Mouse (Mus musculus): ENCODE data around the gene Cdc37l1. TPM values are rescaled to one million over a fixed set of nuclear protein-coding genes. Genes with fewer than 3 reads are reported as not detected.

Gene Cdc37l1
- polyA plus RNA-seq, 1 experiment from 2014 or later = 33.8 TPM

- 85% methylated on average over 4 of the region's 4 CpGs for WGBS
- no peak for DNase-seq (ENCODE audit: low spot score)
These were observed 50.1 kb downstream of the Cdc37l1 start for GRCm38 (mm10) chr19:29040206-29040605.

DNA sequence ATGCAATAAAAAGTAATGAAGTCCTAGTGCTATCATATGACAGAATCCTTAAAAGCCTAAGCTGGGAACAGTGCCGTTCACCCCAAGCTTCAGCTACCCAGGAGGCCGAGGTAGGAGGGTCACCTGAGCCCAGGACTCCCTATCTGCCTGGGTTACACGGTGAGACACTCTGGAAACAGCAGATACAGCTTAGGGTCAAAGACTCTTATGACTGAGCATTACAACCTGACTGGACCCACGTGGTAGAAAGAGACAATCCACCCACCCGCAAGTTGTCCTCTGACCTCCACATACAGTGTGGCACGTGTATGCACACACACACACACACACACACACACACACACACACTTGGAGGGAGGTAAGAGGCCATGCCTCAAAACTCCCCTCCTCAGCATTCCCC lies 52.0 kb downstream of the Cdc37l1 start:
- Histone ChIP-seq H3K27me3 (ENCODE audit: low read depth, poor library complexity, severe bottlenecking) (no peaks in the 10 kb centered on the region), H3K9me3 (replicated peaks) (no peaks in the 10 kb centered on the region; the same call in 1 of the 2 replicates), H3K36me3 (peaks cover 34% of the 10 kb centered on the region), H3K27ac (replicated peaks) (peak overlapping the region; percentile 46; the same call in 1 of the 2 replicates), H3K4me1 (peaks cover 42% of the 10 kb centered on the region), H3K4me3 (no peak overlapping the region)
- WGBS = 81% methylated on average over 6 of the region's 6 CpGs
- DNase-seq (ENCODE audit: low spot score) = no peak

More at GRCm38 (mm10) chr19:29040206-29040605, 50.1 kb downstream of the Cdc37l1 start:
- Histone ChIP-seq H3K36me3 (peaks cover 54% of the 10 kb centered on the region), H3K4me3 (no peak overlapping the region), H3K9me3 (replicated peaks) (no peaks in the 10 kb centered on the region; the same call in 1 of the 2 replicates), H3K4me1 (peaks cover 23% of the 10 kb centered on the region), H3K27me3 (ENCODE audit: low read depth, poor library complexity, severe bottlenecking) (no peaks in the 10 kb centered on the region), H3K27ac (replicated peaks) (no peak overlapping the region)

DNA sequence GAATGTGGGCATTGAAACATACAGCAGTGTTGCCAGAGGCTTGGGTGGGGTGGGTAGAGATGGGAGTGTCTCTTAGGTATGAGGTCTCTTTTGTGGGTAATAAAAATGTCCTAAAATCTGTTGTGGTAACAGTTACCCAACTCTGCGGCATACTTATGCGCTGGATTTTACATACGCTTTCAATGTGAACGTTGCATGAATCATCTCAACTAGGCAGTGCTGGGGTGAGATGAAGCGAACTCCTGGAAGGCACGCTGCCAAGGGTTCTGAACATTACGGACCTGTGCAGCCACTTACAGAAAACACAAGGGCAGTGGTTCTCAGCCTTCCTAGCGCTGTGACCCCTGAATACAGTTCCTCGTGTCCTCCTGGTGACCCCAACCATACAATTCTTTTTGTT lies 52.5 kb downstream of the Cdc37l1 start:
- WGBS = 90% methylated on average over 9 of the region's 9 CpGs
- H3K9me3 ChIP-seq (replicated peaks) = no peaks in the 10 kb centered on the region; the same call in 1 of the 2 replicates
- H3K36me3 ChIP-seq = peaks cover 29% of the 10 kb centered on the region
- no peaks in the 10 kb centered on the region for H3K27me3 ChIP-seq (ENCODE audit: low read depth, poor library complexity, severe bottlenecking)
- no peak for DNase-seq (ENCODE audit: low spot score)
- H3K4me1 ChIP-seq = peaks cover 47% of the 10 kb centered on the region
- H3K4me3 ChIP-seq = no peak overlapping the region
- H3K27ac ChIP-seq (replicated peaks) = 0 out of 2 replicates have a peak overlapping the region, but pooled peaks have one; percentile 42

- DNase-seq (ENCODE audit: low spot score) = peak; percentile 68
These were observed 54.2 kb downstream of the Cdc37l1 start for GRCm38 (mm10) chr19:29044353-29044768.

GRCm38 (mm10) chr19:29045369-29045768 lies 55.2 kb downstream of the Cdc37l1 start:
- H3K4me1 ChIP-seq = peaks cover 58% of the 10 kb centered on the region
- peaks cover 6% of the 10 kb centered on the region for H3K36me3 ChIP-seq
- peak overlapping the region; percentile 98 for H3K27ac ChIP-seq (replicated peaks)
- DNase-seq (ENCODE audit: low spot score) = peak; percentile 23
- 44% methylated on average over 4 of the region's 4 CpGs for WGBS
- no peaks in the 10 kb centered on the region for H3K9me3 ChIP-seq (replicated peaks)
- no peaks in the 10 kb centered on the region for H3K27me3 ChIP-seq (ENCODE audit: low read depth, poor library complexity, severe bottlenecking)
- H3K4me3 ChIP-seq = peak overlapping the region; percentile 86; the same call in 1 of the 2 replicates

More at GRCm38 (mm10) chr19:29044353-29044768, 54.2 kb downstream of the Cdc37l1 start:
- Histone ChIP-seq H3K27ac (replicated peaks) (peak overlapping the region; percentile 62), H3K4me1 (peaks cover 58% of the 10 kb centered on the region), H3K4me3 (peak overlapping the region; percentile 22; the same call in 1 of the 2 replicates), H3K36me3 (peaks cover 14% of the 10 kb centered on the region), H3K9me3 (replicated peaks) (no peaks in the 10 kb centered on the region; the same call in 1 of the 2 replicates), H3K27me3 (ENCODE audit: low read depth, poor library complexity, severe bottlenecking) (no peaks in the 10 kb centered on the region)
- WGBS = 22% methylated on average over 9 of the region's 9 CpGs

- 56% methylated on average over 15 of the region's 15 CpGs for WGBS
- H3K4me1 ChIP-seq = peaks cover 58% of the 10 kb centered on the region
These were observed 56.0 kb downstream of the Cdc37l1 start for GRCm38 (mm10) chr19:29045956-29046650.

DNA sequence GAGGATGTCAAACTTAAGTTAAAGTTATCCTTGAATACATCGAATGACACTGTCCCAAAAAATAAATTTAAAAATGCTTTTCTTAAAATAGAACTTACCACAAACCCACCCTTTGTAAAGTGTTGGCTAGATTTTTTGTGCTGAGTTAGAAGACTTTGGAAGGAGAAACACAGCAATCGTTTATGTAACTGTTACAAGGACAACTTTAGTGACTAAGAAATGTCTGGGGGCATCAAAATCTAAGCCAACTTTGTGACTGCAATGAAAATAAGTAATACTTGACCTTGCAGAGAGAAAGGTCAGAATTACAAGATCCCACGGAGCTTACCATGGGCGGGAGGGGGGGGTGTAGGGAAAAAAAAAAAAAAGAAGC lies 56.8 kb downstream of the Cdc37l1 start:
- WGBS = 34% methylated on average over 4 of the region's 4 CpGs
- peaks cover 58% of the 10 kb centered on the region for H3K4me1 ChIP-seq
- H3K4me3 ChIP-seq = peak overlapping the region; percentile 86

More at GRCm38 (mm10) chr19:29045956-29046650, 56.0 kb downstream of the Cdc37l1 start:
- H3K9me3 ChIP-seq (replicated peaks) = no peaks in the 10 kb centered on the region
- peak overlapping the region; percentile 86 for H3K4me3 ChIP-seq
- H3K27me3 ChIP-seq (ENCODE audit: low read depth, poor library complexity, severe bottlenecking) = no peaks in the 10 kb centered on the region
- H3K36me3 ChIP-seq = 0 out of 2 replicates have a peak, but pooled peaks cover 2% of the 10 kb centered on the region
- peak; percentile 36 for DNase-seq (ENCODE audit: low spot score)
- H3K27ac ChIP-seq (replicated peaks) = peak overlapping the region; percentile 98

DNA sequence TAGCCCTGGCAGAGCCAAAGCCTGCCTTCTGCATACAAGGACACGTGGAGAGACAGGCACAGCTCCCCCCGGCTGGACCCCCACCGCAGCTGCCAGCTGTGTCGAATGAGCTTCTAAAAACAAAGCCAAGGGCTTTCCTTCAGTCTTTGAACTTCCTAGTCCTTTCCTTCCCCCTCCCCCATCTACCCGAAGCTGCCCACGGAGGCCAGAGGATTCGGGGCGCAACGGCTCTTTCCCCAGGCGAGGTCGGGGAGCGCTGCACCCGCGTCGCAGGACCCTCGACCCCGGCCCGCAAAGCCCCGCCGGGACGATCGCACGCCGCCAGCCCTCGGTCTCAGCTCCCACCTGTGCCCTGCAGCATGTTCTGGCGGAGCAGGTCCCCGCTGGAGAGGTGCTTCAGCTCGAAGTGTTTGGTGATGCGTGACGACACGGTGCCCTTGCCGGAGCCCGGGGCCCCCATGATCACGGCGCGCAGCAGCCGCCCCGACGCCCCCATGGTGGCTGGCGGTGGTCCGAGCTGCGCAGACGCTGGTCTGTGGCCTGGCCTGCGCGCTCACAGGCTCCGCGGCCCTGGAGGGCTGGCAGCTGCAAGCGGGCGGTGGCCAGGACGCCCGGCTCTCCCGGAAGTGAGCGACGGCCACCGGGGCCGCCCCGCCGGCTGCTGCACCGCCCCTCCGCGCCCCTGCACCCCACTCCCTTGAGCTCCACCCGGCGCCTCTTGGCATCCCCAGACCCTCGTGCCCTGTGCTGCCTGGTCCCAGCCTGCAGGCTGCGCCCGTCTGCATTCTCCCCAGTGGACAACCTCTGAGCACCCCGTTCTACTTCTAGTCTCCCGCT lies 57.4 kb downstream of the Cdc37l1 start, which contains the start of gene Ak3:
Gene Ak3, minus strand, starts transcription at position 628 of the 837 bp plus-strand sequence.
- 1% methylated on average over 68 of the region's 68 CpGs for WGBS
- Histone ChIP-seq H3K4me1 (peaks cover 58% of the 10 kb centered on the region), H3K36me3 (no peaks in the 10 kb centered on the region), H3K27ac (replicated peaks) (peak within 1 kb of the TSS; percentile 98), H3K27me3 (ENCODE audit: low read depth, poor library complexity, severe bottlenecking) (no peaks in the 10 kb centered on the region), H3K4me3 (peak within 1 kb of the TSS; percentile 86), H3K9me3 (replicated peaks) (no peaks in the 10 kb centered on the region)
- DNase-seq (ENCODE audit: low spot score) = peak; percentile 81

More for the DNA sequence above, 56.8 kb downstream of the Cdc37l1 start:
- Histone ChIP-seq H3K27ac (replicated peaks) (peak overlapping the region; percentile 98), H3K9me3 (replicated peaks) (no peaks in the 10 kb centered on the region), H3K27me3 (ENCODE audit: low read depth, poor library complexity, severe bottlenecking) (no peaks in the 10 kb centered on the region), H3K36me3 (no peaks in the 10 kb centered on the region)
- no peak for DNase-seq (ENCODE audit: low spot score)

DNA sequence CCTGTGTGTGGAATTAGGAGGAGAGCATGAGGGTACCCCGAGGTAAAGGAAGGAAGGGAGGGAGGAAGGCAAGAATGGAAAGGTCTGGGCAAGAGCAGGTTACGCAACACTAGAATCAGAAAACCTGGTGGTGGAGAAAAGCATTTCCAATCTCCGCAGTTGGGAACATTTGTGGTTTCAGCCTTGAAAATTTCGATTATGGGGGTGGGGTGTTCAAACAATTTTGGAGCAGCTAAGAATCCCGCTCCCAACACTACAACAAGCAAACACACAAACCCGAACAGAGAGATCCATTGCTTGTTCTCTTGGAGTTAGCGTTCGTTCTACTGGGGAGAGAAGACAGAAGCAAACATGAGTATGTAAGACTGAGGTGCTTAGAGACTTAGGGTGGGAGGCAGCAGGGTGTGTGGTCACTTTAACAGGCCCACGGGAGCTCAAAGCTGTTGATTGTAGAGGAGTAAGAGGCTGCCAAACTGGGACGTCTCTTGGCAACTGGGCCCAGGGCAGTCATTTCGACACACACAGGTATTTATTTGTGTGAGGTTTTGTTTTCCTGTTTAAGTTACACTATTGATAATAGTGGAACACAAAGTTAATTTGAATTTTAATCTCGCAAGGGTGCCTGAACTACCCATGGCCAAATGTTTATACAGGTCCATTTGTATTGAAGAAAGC lies 59.4 kb downstream of the Cdc37l1 start:
- Histone ChIP-seq H3K4me3 (no peak overlapping the region), H3K9me3 (replicated peaks) (no peaks in the 10 kb centered on the region), H3K36me3 (no peaks in the 10 kb centered on the region), H3K27ac (replicated peaks) (no peak overlapping the region), H3K27me3 (ENCODE audit: low read depth, poor library complexity, severe bottlenecking) (no peaks in the 10 kb centered on the region), H3K4me1 (peaks cover 42% of the 10 kb centered on the region)
- no peak for DNase-seq (ENCODE audit: low spot score)
- 84% methylated on average over 12 of the region's 12 CpGs for WGBS

DNA sequence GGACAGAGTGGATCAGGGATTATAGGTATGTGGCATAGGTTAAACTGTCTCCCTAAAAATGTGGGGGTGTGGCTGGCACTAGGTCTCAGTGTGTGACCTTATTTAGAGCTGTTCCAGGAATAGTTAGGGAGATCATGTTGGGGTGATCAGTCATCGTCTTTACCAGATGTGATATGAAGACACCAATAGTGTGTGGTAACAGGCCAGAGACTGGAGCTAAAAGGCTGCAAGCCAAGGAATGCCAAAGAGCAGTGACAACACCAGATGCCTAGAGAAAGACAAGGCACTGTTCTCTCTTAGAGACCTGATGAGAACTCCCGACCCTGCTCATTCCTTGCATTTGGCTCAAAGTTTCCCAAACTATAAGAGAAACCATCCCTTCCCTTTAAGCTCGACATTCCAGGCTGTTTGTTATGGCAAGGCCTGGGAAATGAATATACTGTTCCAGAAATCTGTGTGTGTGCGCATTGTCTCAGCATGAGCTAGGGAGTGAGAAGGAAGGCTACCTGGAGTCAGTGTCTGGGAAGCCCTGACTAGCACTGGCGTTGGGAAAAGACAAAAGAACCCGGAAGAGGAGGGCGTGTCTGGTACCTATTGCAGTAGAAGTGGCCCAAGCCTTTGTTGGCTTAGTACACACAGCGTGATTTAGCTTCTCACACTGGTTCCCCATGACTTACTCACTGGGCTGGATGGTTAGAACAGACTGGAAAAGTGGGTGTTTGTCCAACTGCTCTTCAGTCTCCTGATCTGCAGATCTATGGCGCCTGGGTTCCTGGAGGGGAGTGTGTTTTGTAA lies 60.2 kb downstream of the Cdc37l1 start:
- peaks cover 33% of the 10 kb centered on the region for H3K4me1 ChIP-seq
- no peak for DNase-seq (ENCODE audit: low spot score)
- 82% methylated on average over 9 of the region's 9 CpGs for WGBS
- no peak overlapping the region for H3K27ac ChIP-seq (replicated peaks)
- no peaks in the 10 kb centered on the region for H3K9me3 ChIP-seq (replicated peaks)
- H3K4me3 ChIP-seq = no peak overlapping the region
- H3K36me3 ChIP-seq = no peaks in the 10 kb centered on the region
- no peaks in the 10 kb centered on the region for H3K27me3 ChIP-seq (ENCODE audit: low read depth, poor library complexity, severe bottlenecking)

- no peak for DNase-seq (ENCODE audit: low spot score)
- no peaks in the 10 kb centered on the region for H3K36me3 ChIP-seq
- 89% methylated on average over 12 of the region's 12 CpGs for WGBS
- no peak overlapping the region for H3K27ac ChIP-seq (replicated peaks)
- H3K4me3 ChIP-seq = no peak overlapping the region
- no peaks in the 10 kb centered on the region for H3K27me3 ChIP-seq (ENCODE audit: low read depth, poor library complexity, severe bottlenecking)
- no peaks in the 10 kb centered on the region for H3K9me3 ChIP-seq (replicated peaks)
- peaks cover 9% of the 10 kb centered on the region for H3K4me1 ChIP-seq
These were observed 62.6 kb downstream of the Cdc37l1 start for GRCm38 (mm10) chr19:29052786-29053185.
